Mouse (Mus musculus) left cerebral cortex, adult 18-20 months (tissue): ENCODE results near the gene Hspa4l. TPM values are rescaled to one million over a fixed set of nuclear protein-coding genes. Genes with fewer than 3 reads are reported as not detected.

Experiments
- DNase-seq, 2 experiments: peaks; one replicate each; pipeline ENCODE4 v3.0.0; 2021 to 2022; ENCODE audit warnings: low spot score in 2 of 2, mixed read lengths in 1 of 2
- total RNA-seq, 2 experiments: library from RNA; stranded (reverse); gene quantifications; 2 replicates each; pipeline ENCODE4 v1.2.3; 2021

Hspa4l gene
- total RNA-seq, 2 experiments from 2014 or later: 178 to 183 TPM

- no peak for DNase-seq
Observed at GRCm38 (mm10) chr3:40809894-40810293, 65.6 kb downstream of the Hspa4l start.

GRCm38 (mm10) chr3:40813275-40813674 is 69.0 kb downstream of the Hspa4l start:
- no peak for DNase-seq

GRCm38 (mm10) chr3:40845521-40845920 is 101.2 kb downstream of the Hspa4l start:
- DNase-seq: peak in 1 of 2 experiments; percentile 2

Other genes with a start within 250 kb of the Hspa4l start
- gene Intu, start 213.2 kb upstream of the Hspa4l start, total RNA-seq: 1 to 10 TPM; 7.1 to 7.3 TPM
- not detected for gene Slc25a31, start 35.6 kb upstream of the Hspa4l start, total RNA-seq
- gene Plk4, start 55.5 kb downstream of the Hspa4l start, total RNA-seq: 1 to 10 TPM; 4.3 to 5.3 TPM
- gene Mfsd8, start 102.4 kb downstream of the Hspa4l start, total RNA-seq: 10 to 100 TPM; 17.9 to 21.1 TPM
- gene Abhd18, start 102.5 kb downstream of the Hspa4l start, total RNA-seq: 10 to 100 TPM; 11.9 to 13.8 TPM
- under 1 TPM in 1 of 2 experiments, not detected in 1; 0.14 TPM for gene 1700034I23Rik, start 158.0 kb downstream of the Hspa4l start, total RNA-seq
- 10 to 100 TPM; 20.1 to 23.0 TPM for gene Larp1b, start 205.3 kb downstream of the Hspa4l start, total RNA-seq